Mouse (Mus musculus) bone marrow, adult 2 months (tissue): ENCODE data around the gene Uaca.

Source experiments
- CTCF ChIP-seq: fragments of 200-500 bp; IDR thresholded peaks from 2 replicates; pipeline ENCODE4 v1.5.1; 2011; ENCODE audit warnings: low read length, control low read depth; ENCODE audit not compliant: control insufficient read depth, insufficient read depth
- POLR2A ChIP-seq: fragments of 200-500 bp; IDR thresholded peaks from 2 replicates; pipeline ENCODE4 v1.6.1; 2011; ENCODE audit warnings: low read depth, mild to moderate bottlenecking, control low read depth, low read length, borderline replicate concordance; ENCODE audit not compliant: control insufficient read depth

DNA sequence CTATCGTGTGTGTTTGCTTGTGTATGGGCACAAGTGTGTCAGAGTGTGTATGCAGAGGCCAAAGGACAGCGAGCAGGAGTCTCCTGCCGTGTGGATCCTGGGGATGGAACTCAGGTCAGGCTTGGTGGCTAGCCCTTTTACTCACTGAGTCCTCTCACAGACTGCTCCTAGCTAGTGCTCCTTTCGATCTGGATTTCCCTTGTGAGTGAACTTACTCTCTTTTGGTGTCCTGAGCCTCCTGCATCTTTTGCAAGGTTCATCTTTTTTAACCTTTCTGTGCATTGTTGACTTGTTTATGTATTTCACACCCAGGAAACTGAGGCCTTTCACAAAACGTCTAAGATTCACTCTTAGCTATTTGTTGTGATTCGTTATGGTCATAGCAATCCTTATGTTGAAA lies 2.8 kb downstream of the Uaca start:
- TF ChIP-seq POLR2A (no peak), CTCF (no peak)
